Mouse (Mus musculus) ES-E14 (cell line): ENCODE measurements around the gene Thada.

ENCODE experiments used
- CHD2 ChIP-seq: IDR thresholded peaks from 2 replicates; pipeline ENCODE4 v1.6.1; 2014; ENCODE audit warnings: mild to moderate bottlenecking, low read depth, low read length, inconsistent platforms
- HCFC1 ChIP-seq: IDR thresholded peaks from 2 replicates; pipeline ENCODE4 v1.6.1; 2012; ENCODE audit warnings: low read length, inconsistent platforms, borderline replicate concordance; ENCODE audit not compliant: insufficient read depth
- MAFK ChIP-seq: IDR thresholded peaks from 2 replicates; pipeline ENCODE4 v1.6.1; 2014; ENCODE audit warnings: mild to moderate bottlenecking, low read depth, low read length, inconsistent platforms; ENCODE audit not compliant: insufficient read depth
- ZC3H11A ChIP-seq: IDR thresholded peaks from 2 replicates; pipeline ENCODE4 v1.6.1; 2012; ENCODE audit warnings: low read depth, mild to moderate bottlenecking, inconsistent platforms, low read length, borderline replicate concordance

DNA sequence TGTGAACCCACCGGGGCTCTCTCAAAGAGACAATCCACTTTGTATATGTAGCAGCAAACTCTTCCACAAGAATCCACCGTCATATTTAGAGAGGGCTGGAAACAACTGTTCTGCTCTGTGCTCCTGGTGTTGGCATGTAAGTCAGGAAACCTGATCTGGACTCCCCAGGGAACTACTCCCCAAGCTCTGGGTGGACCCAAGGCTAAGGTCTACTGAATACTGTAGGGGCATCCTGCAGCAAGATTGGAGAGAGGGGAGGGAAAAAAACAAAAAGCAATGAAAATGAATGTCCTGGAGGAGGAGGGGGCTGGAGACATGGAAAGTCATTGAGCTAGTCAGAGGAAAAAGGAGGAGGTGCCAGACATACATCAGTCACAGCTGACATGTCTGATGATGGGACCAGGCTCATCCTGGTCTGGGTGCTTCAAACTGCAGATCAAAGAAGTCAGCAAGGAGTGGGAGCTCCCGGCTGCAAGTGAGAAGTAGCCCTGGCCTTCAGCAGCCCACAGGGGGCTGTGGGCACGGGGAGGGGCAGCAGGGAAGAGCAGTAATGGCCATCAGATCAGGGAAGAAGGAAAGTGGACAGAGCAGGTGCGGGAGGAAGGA, 208.0 kb downstream of the Thada start:
- TF ChIP-seq HCFC1 (no peak), MAFK (no peak), ZC3H11A (no peak), CHD2 (no peak)
